Mouse (Mus musculus): Measurements from ENCODE around the gene Zfp423. TPM values are rescaled to one million over a fixed set of nuclear protein-coding genes. Genes with fewer than 3 reads are reported as not detected.

The Zfp423 gene
- total and polyA plus RNA-seq, 3 experiments = not detected

DNA sequence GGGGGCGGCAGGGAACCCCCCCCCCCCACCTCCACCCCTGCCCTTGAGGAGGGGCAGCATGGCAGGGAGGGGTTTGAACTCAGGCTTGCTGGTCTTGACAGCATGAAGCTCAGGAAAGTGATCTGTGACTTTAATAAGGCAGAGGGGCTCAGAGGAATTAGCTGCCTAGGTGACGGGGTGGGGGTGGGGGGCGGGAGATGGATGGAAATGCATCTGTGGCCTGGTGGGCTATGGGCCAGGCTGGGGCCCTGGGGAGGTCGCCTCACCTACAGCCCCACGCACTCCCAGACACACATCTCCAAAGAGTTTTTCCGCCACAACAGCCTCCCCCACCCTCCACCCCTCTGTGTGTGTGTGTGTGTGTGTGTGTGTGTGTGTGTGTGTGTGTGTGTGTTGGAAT, 122.1 kb downstream of the Zfp423 start:
- no peak overlapping the region for H3K4me3 ChIP-seq (ENCODE audit: control insufficient read depth in 1 of 2, insufficient read depth in 1 of 2, low read depth in 2 of 2, low read length in 2 of 2)
- no peaks in the 10 kb centered on the region for H3K27me3 ChIP-seq (ENCODE audit: control insufficient read depth in 1 of 2, insufficient read depth in 2 of 2, low read length in 2 of 2)
- no peaks in the 10 kb centered on the region for H3K79me2 ChIP-seq (ENCODE audit: control insufficient read depth, insufficient read depth, low read length, poor library complexity)
- H3K9me3 ChIP-seq (replicated peaks; ENCODE audit: insufficient read depth, low read length) = no peaks in the 10 kb centered on the region
- no peak for DNase-seq (ENCODE audit: low read depth, low spot score)
- H3K9ac ChIP-seq (ENCODE audit: control insufficient read depth, low read depth, low read length, poor library complexity, severe bottlenecking) = no peak overlapping the region
- H3K4me1 ChIP-seq (ENCODE audit: control insufficient read depth in 1 of 2, insufficient read depth in 2 of 2, low read length in 2 of 2) = no peaks in the 10 kb centered on the region
- H3K36me3 ChIP-seq (ENCODE audit: control insufficient read depth in 1 of 2, insufficient read depth in 2 of 2, low read length in 2 of 2) = no peaks in the 10 kb centered on the region
- no peak overlapping the region for H3K27ac ChIP-seq (ENCODE audit: control insufficient read depth, low read depth, low read length)
- TF ChIP-seq BHLHE40 (IDR thresholded peaks at IDR 0.05; ENCODE audit: borderline replicate concordance, low read depth, low read length) (no peak), RCOR1 (IDR thresholded peaks at IDR 0.05; ENCODE audit: low read depth, low read length) (no peak)

DNA sequence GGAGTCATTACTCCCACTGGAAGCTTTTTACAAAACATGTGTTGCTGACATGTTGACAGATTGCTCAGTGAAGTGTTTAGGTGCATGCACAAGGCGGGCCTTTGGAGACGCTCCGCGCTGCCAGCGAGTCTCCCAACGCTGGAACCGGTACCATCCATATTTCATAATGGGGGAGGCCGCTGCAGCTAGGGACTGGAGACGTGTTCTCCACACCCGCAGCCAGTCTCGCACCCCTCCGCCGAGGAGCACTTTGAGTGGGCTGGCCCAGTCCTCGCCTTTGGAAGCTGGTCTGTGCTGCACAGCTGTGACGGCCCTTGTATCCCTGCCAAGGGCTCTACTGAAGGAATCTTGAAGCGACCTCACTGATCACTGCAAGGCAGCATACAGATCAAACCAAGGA, 122.5 kb downstream of the Zfp423 start:
- no peaks in the 10 kb centered on the region for H3K36me3 ChIP-seq (ENCODE audit: control insufficient read depth in 1 of 2, insufficient read depth in 2 of 2, low read length in 2 of 2)
- H3K9me3 ChIP-seq (replicated peaks; ENCODE audit: insufficient read depth, low read length) = no peaks in the 10 kb centered on the region
- H3K27ac ChIP-seq (ENCODE audit: control insufficient read depth, low read depth, low read length) = no peak overlapping the region
- TF ChIP-seq RAD21 (IDR thresholded peaks at IDR 0.05; ENCODE audit: low read depth, low read length) (no peak), MEF2A (IDR thresholded peaks at IDR 0.05; ENCODE audit: extremely low read depth, insufficient replicate concordance, low read depth, low read length, poor library complexity, severe bottlenecking) (no peak), MAFK (IDR thresholded peaks at IDR 0.05; ENCODE audit: borderline replicate concordance, low read depth, low read length) (no peak), JUND (IDR thresholded peaks at IDR 0.05; ENCODE audit: low read depth, low read length) (no peak), USF2 (IDR thresholded peaks at IDR 0.05; ENCODE audit: borderline replicate concordance in 1 of 2, insufficient read depth in 1 of 2, low read depth in 1 of 2, low read length in 2 of 2) (no peak), SMC3 (IDR thresholded peaks at IDR 0.05; ENCODE audit: low read depth, low read length) (no peak), UBTF (IDR thresholded peaks at IDR 0.05; ENCODE audit: borderline replicate concordance, insufficient read depth, low read depth, low read length) (no peak), CTCF (IDR thresholded peaks at IDR 0.05 in 2 of 3, conservative IDR thresholded peaks at IDR 0.05 in 1 of 3; ENCODE audit: control insufficient read depth in 1 of 3, insufficient read depth in 1 of 3, low read depth in 2 of 3, low read length in 3 of 3, poor library complexity in 1 of 3, severe bottlenecking in 1 of 3) (no peak)
- no peak overlapping the region for H3K9ac ChIP-seq (ENCODE audit: control insufficient read depth, low read depth, low read length, poor library complexity, severe bottlenecking)
- no peaks in the 10 kb centered on the region for H3K79me2 ChIP-seq (ENCODE audit: control insufficient read depth, insufficient read depth, low read length, poor library complexity)
- H3K27me3 ChIP-seq (ENCODE audit: control insufficient read depth in 1 of 2, insufficient read depth in 2 of 2, low read length in 2 of 2) = no peaks in the 10 kb centered on the region
- DNase-seq (ENCODE audit: low read depth, low spot score) = no peak
- H3K4me1 ChIP-seq (ENCODE audit: control insufficient read depth in 1 of 2, insufficient read depth in 2 of 2, low read length in 2 of 2) = no peaks in the 10 kb centered on the region
- H3K4me3 ChIP-seq (ENCODE audit: control insufficient read depth in 1 of 2, insufficient read depth in 1 of 2, low read depth in 2 of 2, low read length in 2 of 2) = no peak overlapping the region

DNA sequence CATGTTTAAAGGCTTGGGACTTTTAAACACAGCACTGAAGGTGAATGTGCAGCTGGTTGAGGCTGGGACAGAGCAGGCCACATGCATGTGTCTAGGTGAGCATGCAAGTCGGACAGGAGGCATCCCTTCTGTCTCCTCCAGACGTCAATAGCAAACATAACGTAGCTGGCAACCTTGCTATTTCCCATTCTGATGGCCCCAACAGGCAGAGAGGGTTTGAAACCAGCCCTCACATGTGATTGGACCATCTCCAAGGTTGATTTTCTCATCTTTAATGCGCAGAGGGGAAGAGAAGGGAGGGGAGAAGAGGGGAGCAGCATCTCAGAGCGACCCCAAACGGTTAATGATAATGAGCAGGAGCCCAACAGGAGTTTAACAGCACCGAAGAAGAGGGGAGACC, 123.5 kb downstream of the Zfp423 start:
- no peaks in the 10 kb centered on the region for H3K4me1 ChIP-seq (ENCODE audit: control insufficient read depth in 1 of 2, insufficient read depth in 2 of 2, low read length in 2 of 2)
- no peak overlapping the region for H3K27ac ChIP-seq (ENCODE audit: control insufficient read depth, low read depth, low read length)
- no peaks in the 10 kb centered on the region for H3K36me3 ChIP-seq (ENCODE audit: control insufficient read depth in 1 of 2, insufficient read depth in 2 of 2, low read length in 2 of 2)
- no peak for DNase-seq (ENCODE audit: low read depth, low spot score)
- TF ChIP-seq MXI1 (IDR thresholded peaks at IDR 0.05; ENCODE audit: low read depth, low read length) (no peak), HCFC1 (IDR thresholded peaks at IDR 0.05; ENCODE audit: low read depth, low read length) (no peak), ZKSCAN1 (IDR thresholded peaks at IDR 0.05; ENCODE audit: low read depth, low read length) (no peak), TCF12 (IDR thresholded peaks at IDR 0.05; ENCODE audit: low read depth, low read length) (no peak), UBTF (IDR thresholded peaks at IDR 0.05; ENCODE audit: borderline replicate concordance, insufficient read depth, low read depth, low read length) (no peak), SMC3 (IDR thresholded peaks at IDR 0.05; ENCODE audit: low read depth, low read length) (no peak), E2F4 (IDR thresholded peaks at IDR 0.05; ENCODE audit: borderline replicate concordance, low read depth, low read length) (no peak), TAL1 (IDR thresholded peaks at IDR 0.05; ENCODE audit: low read length) (no peak), BHLHE40 (IDR thresholded peaks at IDR 0.05; ENCODE audit: borderline replicate concordance, low read depth, low read length) (no peak), MAX (IDR thresholded peaks at IDR 0.05; ENCODE audit: low read length) (no peak), KAT2A (conservative IDR thresholded peaks at IDR 0.05; ENCODE audit: low read depth, low read length) (no peak), USF2 (IDR thresholded peaks at IDR 0.05; ENCODE audit: borderline replicate concordance in 1 of 2, insufficient read depth in 1 of 2, low read depth in 1 of 2, low read length in 2 of 2) (no peak), NELFE (IDR thresholded peaks at IDR 0.05; ENCODE audit: low read depth, low read length) (no peak), MAZ (IDR thresholded peaks at IDR 0.05; ENCODE audit: low read depth, low read length) (no peak), RAD21 (IDR thresholded peaks at IDR 0.05; ENCODE audit: low read depth, low read length) (no peak), POLR2AphosphoS5 (IDR thresholded peaks at IDR 0.05; ENCODE audit: borderline replicate concordance, low read depth, low read length) (no peak)
- no peaks in the 10 kb centered on the region for H3K79me2 ChIP-seq (ENCODE audit: control insufficient read depth, insufficient read depth, low read length, poor library complexity)
- no peaks in the 10 kb centered on the region for H3K9me3 ChIP-seq (replicated peaks; ENCODE audit: insufficient read depth, low read length)
- no peaks in the 10 kb centered on the region for H3K27me3 ChIP-seq (ENCODE audit: control insufficient read depth in 1 of 2, insufficient read depth in 2 of 2, low read length in 2 of 2)
- no peak overlapping the region for H3K9ac ChIP-seq (ENCODE audit: control insufficient read depth, low read depth, low read length, poor library complexity, severe bottlenecking)
- no peak overlapping the region for H3K4me3 ChIP-seq (ENCODE audit: control insufficient read depth in 1 of 2, insufficient read depth in 1 of 2, low read depth in 2 of 2, low read length in 2 of 2)
